Mouse (Mus musculus): ENCODE data around the gene Trex2.

- TF ChIP-seq GATA1 (IDR thresholded peaks at IDR 0.05; ENCODE audit: low read length) (no peak), TAL1 (IDR thresholded peaks at IDR 0.05; ENCODE audit: low read length) (no peak)
These were observed 50.2 kb downstream of the Trex2 start for GRCm38 (mm10) chrX:73384924-73385323.
